Mouse (Mus musculus): ENCODE results near the gene Pex16.

Gene Pex16

DNA sequence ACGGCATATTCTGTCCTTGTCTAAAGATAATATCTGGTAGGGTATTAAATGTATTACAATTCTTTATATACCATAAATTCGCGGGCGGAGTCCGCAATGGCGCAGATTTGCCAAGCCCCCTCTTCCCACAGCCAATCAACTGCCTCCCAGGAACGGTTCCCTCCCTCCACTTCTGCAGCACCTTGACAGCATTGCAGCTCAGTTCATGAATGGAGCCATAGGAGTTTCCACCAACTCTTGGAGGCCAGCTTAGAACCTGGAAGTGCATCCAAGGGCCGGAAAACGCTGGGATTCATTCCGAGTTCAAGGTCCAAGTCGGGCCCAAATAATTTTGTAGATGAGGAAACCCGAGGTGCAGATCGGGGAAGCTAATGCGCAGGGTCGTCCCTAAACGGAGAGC is at the start of gene Pex16, which contains the start of gene Large2:
Pex16 (plus strand) TSS at position 163 of the 400 bp plus-strand sequence.
Large2 (minus strand) TSS at position 356 of the 400 bp plus-strand sequence.
- DNase-seq (ENCODE audit: low read depth, low spot score): peak; percentile 78

DNA sequence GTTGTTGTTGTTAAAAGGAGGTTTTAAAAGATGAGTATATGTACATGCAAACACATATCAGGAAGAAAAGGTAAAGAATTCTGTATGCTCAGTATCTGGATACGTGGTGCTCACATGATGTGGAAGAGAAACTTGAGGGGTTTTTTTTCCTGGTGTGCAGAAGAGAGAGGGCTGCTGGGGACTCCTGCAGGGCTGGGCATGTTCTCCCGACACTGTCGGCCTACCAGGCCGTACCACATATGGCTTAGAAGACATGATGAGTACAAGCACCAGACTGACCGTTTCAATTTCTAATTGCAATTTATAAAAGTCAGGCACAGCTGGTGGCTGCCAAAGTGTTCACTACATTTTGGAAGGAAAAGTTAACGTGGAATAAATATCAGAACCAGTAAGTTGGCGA is 48.8 kb upstream of the Pex16 start:
- DNase-seq (ENCODE audit: low read depth, low spot score): no peak

DNA sequence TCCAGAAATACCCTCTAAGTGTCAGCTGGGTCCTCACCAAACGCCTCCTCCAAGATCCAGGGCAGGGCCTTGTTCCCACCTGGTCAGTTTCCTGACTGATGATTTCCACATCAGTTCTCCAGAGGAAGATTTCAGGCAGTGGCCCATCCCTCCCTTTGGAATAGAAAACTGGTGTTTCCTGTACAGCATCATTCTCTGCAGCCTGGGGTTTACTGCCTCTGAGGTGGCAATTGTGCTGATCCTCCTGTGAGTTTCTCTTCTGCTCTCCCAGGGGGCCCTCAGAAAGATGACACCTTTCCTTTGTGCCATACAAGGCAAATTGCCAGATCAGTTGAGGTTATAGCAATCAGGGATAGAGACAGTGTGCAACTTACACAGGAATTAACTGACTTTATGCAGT is 48.3 kb upstream of the Pex16 start:
- DNase-seq (ENCODE audit: low read depth, low spot score): no peak

DNA sequence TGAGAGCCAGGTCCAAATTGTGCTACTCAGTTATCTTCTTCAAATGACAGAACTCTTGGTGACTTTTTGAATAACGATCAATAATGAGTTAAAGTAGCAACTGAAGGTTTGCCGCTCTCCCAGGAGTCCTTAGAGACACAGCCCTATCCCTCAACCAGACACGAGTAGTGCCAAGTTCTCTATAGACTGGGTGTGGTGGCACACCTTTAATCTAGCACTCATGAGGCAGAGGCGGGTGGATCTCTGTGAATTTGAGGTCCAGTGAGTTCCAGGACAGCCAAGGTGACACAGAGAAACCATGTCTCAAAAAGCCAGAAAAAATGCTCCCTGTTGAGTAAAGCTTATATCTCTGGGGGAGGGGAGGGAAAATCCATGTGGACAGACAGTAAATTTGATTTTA is 46.9 kb upstream of the Pex16 start:
- no peak for DNase-seq (ENCODE audit: low read depth, low spot score)

DNA sequence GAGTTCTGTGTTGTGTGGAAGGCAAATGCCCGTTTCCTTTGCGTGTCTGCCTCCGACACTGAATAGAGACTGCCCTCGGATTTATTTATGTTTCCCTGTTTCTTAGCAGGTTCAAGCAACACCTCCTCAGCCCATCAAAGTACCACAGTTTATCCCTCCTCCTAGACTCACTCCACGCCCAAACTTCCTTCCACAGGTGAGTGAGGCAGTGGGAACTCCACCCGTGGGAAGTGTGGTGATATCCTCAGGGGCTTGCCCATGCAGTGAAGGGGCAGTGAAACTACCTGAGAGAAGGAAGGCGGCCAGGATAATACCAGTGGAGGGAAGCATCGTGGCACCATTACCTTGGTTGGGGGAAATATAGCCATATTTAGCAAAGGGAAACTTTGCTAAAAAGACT is 46.3 kb upstream of the Pex16 start:
- DNase-seq (ENCODE audit: low read depth, low spot score): no peak

DNA sequence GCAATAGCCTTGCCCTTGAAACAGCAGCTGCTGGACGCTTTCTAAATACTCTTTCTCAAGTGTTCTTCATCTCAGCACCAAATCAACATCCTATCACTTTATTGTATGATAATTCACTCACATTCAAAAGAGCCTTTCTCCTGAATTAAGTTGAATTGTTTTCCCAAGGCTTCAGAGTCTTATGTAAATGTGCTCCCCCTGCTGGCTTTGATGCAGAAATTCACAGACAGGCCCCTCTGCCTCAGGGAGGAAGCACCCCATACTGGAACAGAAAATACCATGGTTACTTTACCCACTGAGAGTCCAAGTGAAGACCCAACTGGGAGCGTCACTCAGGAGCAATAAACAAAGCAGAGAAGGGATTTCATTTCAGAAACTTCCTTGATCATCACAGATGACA is 43.6 kb upstream of the Pex16 start:
- peak; percentile 84 for DNase-seq (ENCODE audit: low read depth, low spot score)

DNA sequence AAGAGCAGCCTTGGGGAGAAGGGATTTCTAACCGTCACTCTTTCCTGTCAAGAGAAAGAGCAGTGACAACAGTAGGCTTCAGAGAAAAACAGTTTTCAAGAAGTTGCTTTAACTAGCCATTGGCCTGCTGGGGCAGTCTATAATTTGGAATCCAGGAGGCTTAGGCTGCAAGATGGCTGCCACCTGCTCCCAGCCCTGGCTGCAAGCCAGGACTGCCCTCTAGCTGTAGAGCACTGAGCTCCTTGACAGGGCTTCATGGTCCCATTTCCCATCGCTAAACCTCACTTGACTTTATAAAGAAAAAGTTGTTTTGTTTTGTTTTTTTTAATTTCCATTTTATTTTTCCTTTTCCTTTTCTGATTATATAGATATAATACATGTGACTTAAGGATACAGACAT is 43.1 kb upstream of the Pex16 start:
- DNase-seq (ENCODE audit: low read depth, low spot score): peak; percentile 75

DNA sequence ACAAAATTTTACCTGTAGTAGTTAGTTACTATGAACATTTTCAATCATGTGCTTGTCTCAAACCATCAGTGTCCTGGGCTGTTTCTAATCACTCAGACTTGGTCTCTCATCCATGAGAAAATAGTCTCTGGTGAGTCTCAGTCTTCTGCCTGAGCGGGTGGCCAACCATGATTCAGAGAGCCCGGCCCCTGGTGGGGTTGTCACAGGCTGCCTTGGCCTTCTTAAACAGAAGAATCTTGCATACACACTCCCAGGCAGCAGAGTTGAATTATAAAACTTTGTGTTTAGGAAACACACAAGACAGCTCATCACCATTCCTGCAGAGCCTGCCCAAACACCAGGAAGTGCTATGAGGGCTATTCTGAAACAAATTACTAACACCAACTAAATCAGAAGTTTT is 42.6 kb upstream of the Pex16 start:
- no peak for DNase-seq (ENCODE audit: low read depth, low spot score)

DNA sequence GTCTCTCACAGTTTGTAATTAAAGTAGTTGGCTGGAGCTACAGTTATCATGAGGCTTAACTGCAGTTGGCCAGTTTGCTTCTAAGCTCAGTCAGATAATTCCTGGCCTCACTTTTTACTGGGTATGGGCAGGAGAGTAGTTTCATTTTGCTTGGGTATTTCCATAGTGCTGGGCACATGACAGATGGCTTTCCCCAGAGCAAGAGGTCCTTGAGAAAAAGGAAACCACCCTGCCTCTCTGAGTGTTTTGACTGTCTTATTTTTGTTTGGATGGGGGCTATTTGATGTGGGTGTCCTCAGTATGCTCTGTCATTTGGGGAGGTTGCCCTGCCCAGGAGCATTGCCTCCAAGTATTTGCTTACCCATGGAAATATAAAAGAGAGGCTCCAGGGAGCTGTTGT is 32.1 kb upstream of the Pex16 start:
- no peak for DNase-seq (ENCODE audit: low read depth, low spot score)

DNA sequence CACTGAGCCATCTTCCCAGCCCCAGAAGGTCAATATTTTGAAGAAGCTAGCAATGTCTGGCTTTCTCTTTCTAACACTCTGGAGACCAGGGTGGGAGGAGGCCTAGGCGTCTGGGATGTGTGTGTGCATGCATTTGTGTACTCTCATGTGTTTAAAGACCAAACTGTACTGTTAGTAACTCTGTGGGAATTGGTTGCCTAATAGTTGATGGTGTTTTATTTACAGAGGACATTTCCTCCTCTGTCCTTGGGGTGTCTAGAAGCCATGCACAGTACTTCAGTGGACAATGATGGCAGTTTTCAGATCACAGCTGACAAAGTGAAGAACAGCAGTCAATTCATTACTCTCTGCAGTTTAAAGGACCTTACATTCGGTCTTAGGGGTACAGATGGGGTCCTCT is 27.3 kb upstream of the Pex16 start:
- DNase-seq (ENCODE audit: low read depth, low spot score): no peak

DNA sequence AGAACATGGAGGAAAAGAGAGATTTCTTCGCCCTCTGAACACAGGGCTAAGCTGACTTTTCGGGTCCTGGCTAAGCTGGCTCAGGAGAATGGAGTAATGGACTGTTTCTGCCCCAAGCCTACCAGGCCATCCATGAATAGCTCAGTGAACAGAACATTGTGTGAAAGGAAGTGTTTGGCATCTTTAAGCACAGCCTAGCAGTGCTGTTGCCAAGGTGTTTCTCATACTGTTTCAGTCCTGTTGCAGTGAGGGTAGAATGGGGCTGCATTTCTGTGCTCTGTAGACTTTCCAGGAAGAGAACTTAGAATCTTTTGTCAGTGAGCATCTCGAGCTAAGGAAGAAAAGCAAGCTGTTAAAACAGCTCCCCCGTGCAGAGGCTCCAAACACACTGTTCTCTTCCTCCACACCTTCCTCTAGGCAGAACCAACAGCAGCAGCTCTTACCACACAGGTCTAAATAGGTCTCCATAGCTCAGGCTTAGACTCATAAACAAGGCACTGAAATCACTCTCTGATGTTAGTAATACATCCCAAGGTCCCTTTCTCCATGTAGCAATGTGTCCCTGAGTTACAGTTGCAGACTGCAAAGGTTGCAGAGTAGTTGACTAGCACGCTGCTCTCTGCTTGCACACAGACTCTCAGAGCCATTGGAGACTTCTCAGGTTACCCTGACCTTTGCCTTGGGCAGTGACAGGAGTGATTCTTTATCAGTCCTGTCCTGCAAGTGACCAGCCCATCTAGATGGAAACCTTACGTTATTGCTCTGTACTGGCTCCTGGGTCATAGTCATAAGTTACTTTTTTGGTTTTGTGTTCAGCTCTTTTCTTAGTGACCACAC is 24.7 kb upstream of the Pex16 start:
- no peak for DNase-seq (ENCODE audit: low read depth, low spot score)

DNA sequence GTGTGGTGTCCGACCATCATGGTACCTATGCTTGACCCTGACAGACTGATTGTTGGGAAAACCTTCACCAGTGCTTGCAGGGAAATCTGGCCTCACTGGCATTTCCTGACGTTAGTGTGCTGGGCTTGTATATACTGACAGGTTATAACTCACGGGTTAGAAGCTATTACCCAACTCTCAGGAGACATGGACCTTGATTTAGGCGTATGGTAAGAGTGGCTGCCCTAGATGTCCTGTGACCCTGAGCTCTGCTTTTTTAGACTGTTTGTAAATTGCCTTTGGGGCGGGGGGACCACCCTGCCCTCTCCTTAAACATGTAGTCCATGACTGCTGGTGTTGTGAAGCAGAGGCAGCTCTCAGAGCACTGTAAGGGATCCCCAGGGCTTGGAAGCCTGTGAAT is 23.8 kb upstream of the Pex16 start:
- DNase-seq (ENCODE audit: low read depth, low spot score): no peak

DNA sequence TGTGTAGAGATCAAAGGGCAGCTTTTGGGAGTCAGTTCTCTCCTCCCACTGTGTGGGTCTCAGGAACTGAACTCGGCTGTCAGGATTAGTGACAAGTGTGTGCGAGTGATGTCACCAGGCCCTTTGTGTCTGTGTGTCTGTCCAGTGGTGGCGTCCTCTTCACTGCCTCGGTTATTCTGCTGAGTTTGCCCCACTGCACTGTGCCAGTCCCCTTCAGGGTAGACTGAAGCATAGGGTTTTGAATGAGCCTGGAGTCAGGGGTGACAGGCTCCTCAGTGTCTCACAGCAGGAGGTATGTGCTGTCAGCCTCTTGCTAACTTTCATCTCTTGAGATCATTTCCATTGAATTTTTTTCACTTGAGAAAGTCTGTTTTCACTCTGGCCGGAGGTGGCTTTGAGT is 21.1 kb upstream of the Pex16 start:
- DNase-seq (ENCODE audit: low read depth, low spot score): no peak

DNA sequence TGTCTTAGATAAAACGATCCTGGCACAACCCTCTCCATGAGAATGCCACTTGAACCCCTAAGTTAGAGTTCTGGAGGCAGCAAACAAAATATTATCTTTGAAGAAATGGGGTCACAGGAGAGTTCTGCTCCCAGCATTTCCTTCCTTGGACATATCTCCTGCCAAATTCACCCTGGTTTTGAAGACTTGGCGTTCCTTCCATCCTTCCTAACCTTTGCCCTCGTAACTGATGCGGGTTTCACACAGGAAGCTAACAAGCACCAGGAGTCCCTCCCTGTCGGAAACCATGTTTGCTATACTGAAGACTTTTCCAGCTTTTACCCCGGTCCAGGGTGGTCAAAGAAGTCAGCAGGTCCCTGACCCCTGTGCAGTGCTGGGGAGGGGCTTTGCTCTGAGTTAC is 20.3 kb upstream of the Pex16 start:
- DNase-seq (ENCODE audit: low read depth, low spot score): no peak

DNA sequence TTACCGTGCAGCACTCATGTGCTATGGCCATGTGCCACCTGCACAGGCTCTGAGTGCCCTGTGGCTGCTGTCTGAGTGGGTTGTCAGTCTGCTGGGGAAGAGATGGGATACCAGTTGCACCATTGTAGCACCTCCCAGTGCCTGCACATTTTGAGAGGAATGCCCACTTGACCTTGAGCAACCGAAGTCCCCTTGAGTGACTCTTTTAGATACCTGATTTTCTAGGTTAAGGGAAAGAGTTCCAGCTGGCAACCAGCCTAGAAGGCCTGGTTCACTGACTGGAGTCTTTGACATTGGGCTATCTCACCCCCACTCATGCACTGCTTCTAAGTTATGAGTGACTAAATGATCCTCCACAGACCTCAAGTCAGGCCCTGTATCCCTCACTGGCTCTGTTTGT is 15.2 kb upstream of the Pex16 start:
- no peak for DNase-seq (ENCODE audit: low read depth, low spot score)

DNA sequence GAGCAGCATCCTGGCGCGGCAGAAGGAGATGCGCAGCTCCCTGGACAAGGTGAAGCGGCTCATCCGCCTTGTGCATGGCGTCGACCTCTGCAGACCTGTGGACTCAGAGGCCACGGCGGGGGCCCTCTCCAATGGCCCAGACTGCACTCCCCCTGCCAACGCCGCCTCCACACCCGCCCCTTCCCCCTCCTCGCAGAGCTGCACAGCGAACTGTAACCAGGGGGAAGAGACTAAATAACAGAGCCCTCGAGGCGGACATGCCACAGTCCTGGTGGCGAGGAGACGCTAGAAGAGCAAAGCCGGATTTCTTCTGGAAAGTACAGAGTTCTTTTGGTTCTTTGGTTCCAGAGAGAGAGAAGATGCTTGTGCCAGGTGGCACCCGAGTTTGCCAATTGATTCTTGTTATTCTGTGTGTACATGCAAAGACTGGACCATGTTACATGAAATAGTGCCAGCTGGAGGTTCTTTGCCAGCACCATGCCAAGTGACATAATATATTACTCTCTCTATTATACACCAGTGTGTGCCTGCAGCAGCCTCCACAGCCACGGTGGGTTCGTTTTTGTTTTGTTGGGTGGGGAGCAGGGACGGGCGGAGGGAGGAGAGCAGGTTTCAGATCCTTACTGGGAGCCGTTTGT is 14.2 kb upstream of the Pex16 start:
- DNase-seq (ENCODE audit: low read depth, low spot score): no peak

DNA sequence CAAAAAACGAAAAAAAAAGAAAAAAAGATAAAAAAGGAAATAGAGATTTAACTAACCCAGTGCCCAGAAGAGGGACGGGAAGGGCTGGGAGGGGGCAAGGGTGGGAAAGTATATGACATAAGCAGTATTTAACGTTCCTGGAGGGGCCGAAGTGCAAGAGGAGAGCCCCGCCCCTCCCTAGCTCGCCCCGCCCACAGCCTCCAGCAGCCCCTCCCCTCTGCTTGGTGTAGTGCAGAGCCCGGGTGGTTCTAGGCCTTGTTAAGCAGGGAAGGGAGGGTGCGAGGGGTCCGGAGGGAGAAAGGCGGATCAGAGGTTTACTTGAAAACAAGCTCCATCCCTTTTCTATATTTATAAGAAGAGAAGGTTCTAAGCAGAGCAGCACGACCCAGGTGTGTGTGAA is 13.6 kb upstream of the Pex16 start:
- DNase-seq (ENCODE audit: low read depth, low spot score): peak; percentile 42

DNA sequence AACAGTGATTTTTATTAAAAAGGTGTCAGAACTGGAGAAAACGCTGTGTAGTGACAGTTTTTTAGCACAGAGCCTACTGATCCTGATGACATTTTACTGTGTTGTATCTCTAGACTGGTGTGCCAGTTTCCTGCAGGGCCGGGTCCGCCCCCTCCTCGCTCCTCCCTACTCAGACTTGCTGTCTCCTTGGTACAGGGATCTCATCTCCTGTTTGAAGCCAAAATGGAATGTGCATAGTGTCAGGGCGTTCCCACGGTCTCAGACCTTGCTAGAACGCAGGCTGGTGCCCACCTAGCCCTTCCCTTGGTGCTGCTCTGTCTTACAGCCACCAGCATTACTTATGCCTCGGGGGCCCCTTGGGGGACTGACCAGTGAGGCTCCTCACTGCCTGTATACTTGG is 12.7 kb upstream of the Pex16 start:
- no peak for DNase-seq (ENCODE audit: low read depth, low spot score)

DNA sequence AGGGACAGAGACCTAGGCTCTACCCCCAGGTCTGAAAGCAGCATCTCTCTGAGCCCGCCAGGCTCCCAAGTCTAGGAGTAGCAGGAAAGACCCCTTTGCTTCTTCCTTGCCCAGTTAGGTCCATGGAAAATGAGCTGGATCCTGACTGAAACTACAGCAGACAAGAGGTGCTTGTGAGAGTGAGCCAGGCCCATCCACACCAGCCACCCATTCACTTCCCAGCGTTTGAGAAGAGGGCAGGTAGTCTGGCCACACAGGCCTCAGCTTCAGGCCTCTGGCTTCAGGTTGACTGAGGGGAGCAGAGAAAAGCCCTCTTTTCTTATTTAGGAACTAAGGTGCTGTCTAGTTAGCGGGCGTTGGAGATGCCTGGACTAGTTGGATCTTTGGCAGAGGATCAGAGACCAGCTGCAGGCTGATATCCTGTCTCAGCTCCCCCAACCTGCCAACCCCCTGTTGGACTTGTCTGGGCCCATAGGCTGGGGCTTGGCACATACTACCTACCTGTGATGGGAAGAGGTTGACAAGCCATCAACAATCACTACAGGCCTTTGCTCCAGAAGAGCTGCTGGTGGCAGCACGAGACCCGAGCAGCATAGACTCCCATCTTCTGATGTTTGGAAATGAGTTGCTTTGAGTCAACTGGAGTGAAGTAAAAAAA is 11.8 kb upstream of the Pex16 start:
- DNase-seq (ENCODE audit: low read depth, low spot score): no peak

DNA sequence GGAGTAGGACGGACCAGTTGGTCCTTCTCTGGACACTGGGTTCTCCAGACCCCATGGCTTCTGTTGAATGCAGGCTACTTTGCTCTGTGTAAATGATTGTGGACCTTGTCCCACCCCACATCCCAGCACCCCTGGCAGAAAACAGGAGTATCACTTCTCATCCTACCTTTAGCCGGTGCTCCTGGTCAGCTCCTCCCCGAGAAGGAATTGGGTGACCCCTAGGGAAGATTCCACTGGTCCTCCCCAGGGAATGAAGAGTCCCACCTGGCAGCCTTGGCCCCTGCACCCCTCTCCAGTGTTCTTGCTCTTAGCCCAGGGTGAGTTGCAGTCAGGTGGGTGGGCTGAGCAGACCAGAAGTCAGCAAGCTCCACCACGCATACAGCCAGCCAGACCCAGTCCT is 10.4 kb upstream of the Pex16 start:
- DNase-seq (ENCODE audit: low read depth, low spot score): no peak

DNA sequence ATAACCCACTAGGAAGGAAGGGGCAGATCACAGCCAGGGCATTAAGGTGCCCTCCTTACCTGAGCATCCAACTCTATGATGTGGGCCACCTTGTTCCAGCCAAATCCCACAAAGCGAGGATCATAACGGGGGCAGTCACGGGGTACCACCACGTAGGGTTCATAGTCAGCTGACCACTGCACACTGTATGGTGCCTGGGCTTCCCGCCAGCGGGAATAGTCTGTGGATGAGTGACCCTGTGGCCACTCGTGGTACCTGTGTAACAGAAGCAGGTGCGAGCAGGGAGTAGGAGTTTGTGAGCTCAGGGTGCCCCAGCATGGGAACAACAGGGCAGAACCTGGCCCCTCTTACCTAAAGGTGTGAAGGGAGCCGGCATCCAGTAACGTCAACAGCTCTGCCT is 8.9 kb upstream of the Pex16 start:
- no peak for DNase-seq (ENCODE audit: low read depth, low spot score)

DNA sequence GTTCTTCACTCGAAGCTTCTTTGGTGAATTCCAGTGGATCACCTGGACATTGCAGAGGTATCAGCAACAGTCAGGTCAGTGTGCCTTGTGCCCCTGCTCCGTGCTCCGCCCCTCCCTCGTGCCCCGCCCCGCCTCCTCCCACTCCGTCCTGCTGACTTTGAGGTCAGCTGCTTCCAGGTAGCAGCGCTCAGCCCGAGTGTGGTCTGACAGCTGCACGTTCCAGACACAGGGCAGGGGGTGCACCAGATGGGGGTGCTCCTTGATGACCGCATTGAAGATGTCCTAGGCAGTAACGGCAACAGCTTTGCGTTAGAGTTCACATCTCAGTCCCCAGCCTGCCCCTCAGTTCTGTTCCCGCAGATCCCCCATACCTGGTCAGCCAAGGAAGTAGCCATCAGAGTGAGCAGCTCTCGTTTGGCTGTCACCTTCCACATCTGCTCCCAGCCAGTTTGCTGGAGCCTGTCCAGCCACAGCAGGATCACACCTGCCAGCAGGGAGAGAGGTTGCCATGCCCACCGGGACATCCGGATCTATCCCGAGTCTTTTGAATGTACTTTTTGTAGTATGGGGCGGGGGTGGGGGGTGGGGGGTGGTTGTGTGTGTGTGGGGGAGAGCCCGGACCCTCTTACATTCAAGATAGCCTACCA is 7.0 kb upstream of the Pex16 start:
- no peak for DNase-seq (ENCODE audit: low read depth, low spot score)
